Mouse (Mus musculus) hindbrain, embryonic 11.5 days (tissue): Measurements from ENCODE around the gene Itpr3. TPM values are rescaled to one million over a fixed set of nuclear protein-coding genes. Genes with fewer than 3 reads are reported as not detected.

Source experiments
- ATAC-seq: fragments of 200-750 bp; cut with Nextera tagmentation; 2 replicates; pipeline ENCODE4 v1.8.0; 2017; ENCODE audit warnings: mild to moderate bottlenecking, moderate TSS enrichment, moderate library complexity; ENCODE audit not compliant: low FRiP score
- DNase-seq: peaks from one replicate; pipeline ENCODE4 v3.0.0-alpha.2; 2015; ENCODE audit warnings: low spot score
- H3K27ac ChIP-seq: fragments of 300-500 bp; sonication (generic); 2 replicates; pipeline ENCODE4 v1.5.1; 2014; ENCODE audit warnings: mild to moderate bottlenecking, low read depth, low read length
- H3K27me3 ChIP-seq: fragments of 300-500 bp; sonication (generic); 2 replicates; pipeline ENCODE4 v1.6.1; 2014; ENCODE audit warnings: mild to moderate bottlenecking, low read length, moderate library complexity, mixed read lengths; ENCODE audit not compliant: control insufficient read depth, insufficient read depth
- H3K36me3 ChIP-seq: fragments of 300-500 bp; sonication (generic); 2 replicates; pipeline ENCODE4 v1.6.1; 2014; ENCODE audit warnings: mild to moderate bottlenecking, low read length, moderate library complexity, mixed read lengths; ENCODE audit not compliant: control insufficient read depth, insufficient read depth
- H3K4me1 ChIP-seq: fragments of 300-500 bp; sonication (generic); replicated peaks from 2 replicates; pipeline ENCODE4 v1.6.1; 2014; ENCODE audit warnings: low read length, mixed read lengths; ENCODE audit not compliant: control insufficient read depth, insufficient read depth
- H3K4me2 ChIP-seq: fragments of 300-500 bp; sonication (generic); replicated peaks from 2 replicates; pipeline ENCODE4 v1.6.1; 2014; ENCODE audit warnings: mild to moderate bottlenecking, low read depth, low read length
- H3K4me3 ChIP-seq: fragments of 300-500 bp; sonication (generic); 2 replicates; pipeline ENCODE4 v1.5.1; 2014; ENCODE audit warnings: low read depth, low read length
- H3K9ac ChIP-seq: fragments of 300-500 bp; sonication (generic); 2 replicates; pipeline ENCODE4 v1.6.1; 2014; ENCODE audit warnings: low read depth, low read length
- H3K9me3 ChIP-seq: fragments of 300-500 bp; sonication (generic); 2 replicates; pipeline ENCODE4 v1.6.1; 2016; ENCODE audit warnings: low read length; ENCODE audit not compliant: control insufficient read depth
- WGBS: fragments of 180-500 bp; shearing (Covaris S2); extraction: QIAGEN DNeasy Blood & Tissue Kit; methylation state at CpG from one replicate; pipeline ENCODE4 v1.1.7; 2014; 5-methylcytosine and 5-hydroxymethylcytosine counted together
- polyA plus RNA-seq: library from polyadenylated mRNA; unstranded; fragments of >200 nt; fragmentation: Nextera tagmentation; extraction: Ambion mirVana; gene quantifications from 2 replicates; pipeline ENCODE4 v1.2.1, GENCODE M21; 2014

Gene Itpr3
- polyA plus RNA-seq, 1 experiment from 2014 or later, result 1.3 TPM

GRCm38 (mm10) chr17:27141971-27142450 is 84.9 kb downstream of the Itpr3 start:
- Histone ChIP-seq H3K27me3 (no peaks in the 10 kb centered on the region), H3K4me3 (no peak overlapping the region), H3K9ac (no peak overlapping the region), H3K4me2 (no peak overlapping the region), H3K27ac (no peak overlapping the region), H3K4me1 (peaks cover 9% of the 10 kb centered on the region), H3K36me3 (no peaks in the 10 kb centered on the region), H3K9me3 (no peaks in the 10 kb centered on the region)
- no peak for ATAC-seq
- DNase-seq, result no peak
- 59% methylated on average over 10 of the region's 10 CpGs for WGBS

DNA sequence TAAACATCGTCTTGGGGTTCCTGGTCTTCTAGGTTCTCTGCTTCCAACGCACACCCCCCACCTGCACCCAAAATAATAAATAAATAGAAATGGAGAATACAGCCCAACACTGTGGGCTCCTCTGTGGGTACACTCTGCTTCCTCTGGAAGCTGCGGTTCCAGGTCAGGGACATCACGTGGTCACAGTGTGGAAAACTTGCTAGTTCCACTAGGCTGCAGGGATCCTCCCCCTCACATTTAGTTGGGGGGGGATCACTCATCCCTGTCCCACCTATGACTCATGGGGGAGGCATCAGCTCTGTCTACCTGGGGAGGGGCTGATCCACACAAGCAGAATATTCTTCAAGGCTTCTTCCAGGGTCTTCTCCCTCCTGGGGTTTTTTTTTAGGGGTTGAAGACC is 87.0 kb downstream of the Itpr3 start:
- H3K4me3 ChIP-seq, result no peak overlapping the region
- H3K36me3 ChIP-seq, result no peaks in the 10 kb centered on the region
- DNase-seq, result no peak
- no peaks in the 10 kb centered on the region for H3K9me3 ChIP-seq
- H3K4me1 ChIP-seq, result peaks cover 9% of the 10 kb centered on the region
- 80% methylated on average over 4 of the region's 4 CpGs for WGBS
- H3K4me2 ChIP-seq, result no peak overlapping the region
- no peak overlapping the region for H3K9ac ChIP-seq
- ATAC-seq, result no peak
- no peaks in the 10 kb centered on the region for H3K27me3 ChIP-seq
- H3K27ac ChIP-seq, result no peak overlapping the region

GRCm38 (mm10) chr17:27146323-27146923 is 89.3 kb downstream of the Itpr3 start:
- no peak overlapping the region for H3K4me2 ChIP-seq
- no peaks in the 10 kb centered on the region for H3K27me3 ChIP-seq
- 40% methylated on average over 8 of the region's 8 CpGs for WGBS
- no peaks in the 10 kb centered on the region for H3K9me3 ChIP-seq
- no peak for ATAC-seq
- H3K36me3 ChIP-seq, result no peaks in the 10 kb centered on the region
- DNase-seq, result no peak
- H3K27ac ChIP-seq, result no peak overlapping the region
- peaks cover 4% of the 10 kb centered on the region for H3K4me1 ChIP-seq
- H3K4me3 ChIP-seq, result no peak overlapping the region
- H3K9ac ChIP-seq, result no peak overlapping the region

DNA sequence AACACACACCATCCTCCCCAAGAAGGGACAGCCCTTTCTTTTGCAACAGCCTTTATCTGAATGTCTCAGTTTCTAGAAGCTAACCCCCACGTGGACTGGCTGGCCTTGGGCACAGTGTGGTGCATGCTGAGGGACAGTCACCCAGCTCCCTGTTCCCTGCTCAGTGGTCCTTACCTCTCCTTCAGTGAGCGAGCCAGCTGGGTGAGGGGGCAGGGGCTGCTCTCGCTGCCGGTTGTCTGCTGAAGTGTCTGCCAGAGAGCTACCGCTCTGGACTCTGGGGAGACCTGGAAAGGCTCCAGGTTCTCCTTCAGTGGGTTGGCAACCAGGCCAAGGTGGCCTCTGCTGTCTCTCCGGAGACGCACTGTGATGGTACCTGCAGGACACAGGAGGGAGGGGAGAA is 93.8 kb downstream of the Itpr3 start:
- Histone ChIP-seq H3K4me2 (no peak overlapping the region), H3K4me1 (peaks cover 2% of the 10 kb centered on the region; the same call in 1 of the 2 replicates), H3K4me3 (no peak overlapping the region), H3K27me3 (no peaks in the 10 kb centered on the region), H3K36me3 (no peaks in the 10 kb centered on the region), H3K9me3 (no peaks in the 10 kb centered on the region), H3K9ac (no peak overlapping the region), H3K27ac (no peak overlapping the region)
- WGBS, result 78% methylated on average over 7 of the region's 7 CpGs
- ATAC-seq (no peak), DNase-seq (no peak)

DNA sequence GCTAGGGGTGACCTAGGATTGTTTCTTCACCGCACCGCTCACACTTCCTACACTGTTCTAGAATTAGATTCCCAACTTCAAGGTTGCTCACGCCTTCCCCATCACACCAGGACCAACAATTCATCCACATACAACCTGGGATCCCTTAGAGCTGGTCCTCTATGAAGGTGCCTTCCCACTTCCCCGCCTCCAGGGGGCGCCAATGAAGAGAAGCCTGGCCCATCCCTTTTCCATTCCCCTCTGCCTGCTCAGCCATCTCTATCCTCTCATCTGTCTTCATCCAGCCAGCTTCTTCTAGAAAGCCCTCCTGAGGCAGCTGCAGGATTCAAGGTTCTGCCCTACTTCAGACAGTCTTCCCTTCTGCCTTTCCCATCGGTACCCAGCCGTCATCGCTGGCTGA is 94.3 kb downstream of the Itpr3 start:
- no peaks in the 10 kb centered on the region; the same call in 1 of the 2 replicates for H3K4me1 ChIP-seq
- 71% methylated on average over 8 of the region's 8 CpGs for WGBS
- no peak overlapping the region for H3K27ac ChIP-seq
- H3K9ac ChIP-seq, result no peak overlapping the region
- DNase-seq (no peak), ATAC-seq (no peak)
- H3K36me3 ChIP-seq, result no peaks in the 10 kb centered on the region
- no peaks in the 10 kb centered on the region for H3K9me3 ChIP-seq
- H3K4me3 ChIP-seq, result no peak overlapping the region
- no peaks in the 10 kb centered on the region for H3K27me3 ChIP-seq
- no peak overlapping the region for H3K4me2 ChIP-seq

- 58% methylated on average over 8 of the region's 8 CpGs for WGBS
- Histone ChIP-seq H3K9ac (no peak overlapping the region), H3K36me3 (no peaks in the 10 kb centered on the region), H3K9me3 (no peaks in the 10 kb centered on the region), H3K4me3 (no peak overlapping the region), H3K27ac (no peak overlapping the region), H3K4me1 (no peaks in the 10 kb centered on the region; the same call in 1 of the 2 replicates), H3K4me2 (no peak overlapping the region), H3K27me3 (no peaks in the 10 kb centered on the region)
- no peak for DNase-seq
- ATAC-seq, result no peak
These were observed 96.0 kb downstream of the Itpr3 start for GRCm38 (mm10) chr17:27152976-27153723.

DNA sequence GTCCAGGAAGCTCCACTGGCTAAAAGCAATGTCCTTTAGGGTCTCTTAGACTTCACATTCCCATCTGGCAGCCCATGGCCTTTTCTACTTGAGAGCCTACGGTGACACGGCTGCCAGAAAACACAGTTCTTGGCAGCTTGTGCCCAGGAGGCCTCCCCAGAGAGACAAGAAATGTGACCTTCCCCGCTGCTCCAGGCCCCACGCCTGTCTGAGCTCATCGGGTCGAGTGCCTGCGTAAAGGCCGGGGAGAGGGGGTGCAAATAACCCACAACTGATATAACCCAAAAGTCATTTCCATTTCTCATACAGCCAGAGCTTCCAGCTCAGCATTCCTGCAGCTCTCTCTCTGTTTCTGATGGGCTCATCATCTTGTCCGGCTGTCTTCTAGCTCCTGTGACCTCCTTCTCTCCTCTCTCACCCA is 96.7 kb downstream of the Itpr3 start:
- Histone ChIP-seq H3K36me3 (no peaks in the 10 kb centered on the region), H3K4me1 (no peaks in the 10 kb centered on the region; the same call in 1 of the 2 replicates), H3K9ac (no peak overlapping the region), H3K4me3 (no peak overlapping the region), H3K27me3 (no peaks in the 10 kb centered on the region), H3K9me3 (no peaks in the 10 kb centered on the region), H3K27ac (no peak overlapping the region), H3K4me2 (no peak overlapping the region)
- ATAC-seq (no peak), DNase-seq (no peak)
- 59% methylated on average over 9 of the region's 9 CpGs for WGBS

- H3K27me3 ChIP-seq, result no peaks in the 10 kb centered on the region
- no peak for ATAC-seq
- H3K4me1 ChIP-seq, result no peaks in the 10 kb centered on the region; the same call in 1 of the 2 replicates
- no peak overlapping the region for H3K4me3 ChIP-seq
- no peak for DNase-seq
- no peak overlapping the region for H3K27ac ChIP-seq
- no peaks in the 10 kb centered on the region for H3K9me3 ChIP-seq
- H3K4me2 ChIP-seq, result no peak overlapping the region
- H3K36me3 ChIP-seq, result no peaks in the 10 kb centered on the region
- WGBS, result 90% methylated on average over 14 of the region's 14 CpGs
- H3K9ac ChIP-seq, result no peak overlapping the region
These were observed 97.2 kb downstream of the Itpr3 start for GRCm38 (mm10) chr17:27154256-27154655.

GRCm38 (mm10) chr17:27154881-27155280 is 97.8 kb downstream of the Itpr3 start:
- Histone ChIP-seq H3K4me3 (no peak overlapping the region), H3K27ac (no peak overlapping the region), H3K27me3 (no peaks in the 10 kb centered on the region), H3K9me3 (no peaks in the 10 kb centered on the region), H3K9ac (no peak overlapping the region), H3K4me2 (no peak overlapping the region), H3K4me1 (no peaks in the 10 kb centered on the region; the same call in 1 of the 2 replicates), H3K36me3 (no peaks in the 10 kb centered on the region)
- 81% methylated on average over 6 of the region's 6 CpGs for WGBS
- no peak for DNase-seq
- no peak for ATAC-seq
